ENCODE assay signal across 20 mouse cellular contexts in genomic region chr9:114416646-114417517, GRCm38 (mm10). TPM values are rescaled to one million over a fixed set of nuclear protein-coding genes. Genes with fewer than 3 reads are reported as not detected.
DNase-seq lines count a peak whose midpoint lies in the region; ATAC-seq and TF ChIP-seq lines count a peak whose summit lies in the region.
"Had no signal": no experiment of that assay in that cellular context is flagged by ENCODE, and none has a peak within 500 bp of the region (broad histone marks: within the 10 kb centered on the region; RNA-seq: fewer than 3 reads in every experiment).

No protein-coding gene starts in this region.

- no peak for DNase-seq in intestine, embryonic 14.5 days (ENCODE audit: low spot score)
- peak; percentile 39 for DNase-seq in large intestine, adult 2 months (ENCODE audit: low read depth, low spot score)
- no peak for DNase-seq in embryo, embryonic 9.5 days (ENCODE audit: extremely low spot score)
- DNase-seq in heart, embryonic 10.5 days (ENCODE audit: low spot score) = no peak
- DNase-seq in midbrain, embryonic 10.5 days (ENCODE audit: low spot score) = no peak
- DNase-seq: adrenal gland, postnatal 10 days; cerebellum, adult 11 months; cerebellum, postnatal 14 days; gastrocnemius, adult 2 months; heart, postnatal 14 days; layer of hippocampus, postnatal 36 days; lung, embryonic 14.5 days; lung, postnatal 36 days; thymus, postnatal 36 days had no signal

- ATAC-seq in intestine, embryonic 14.5 days (replicated peaks; ENCODE audit: low FRiP score, low TSS enrichment, low read depth) = peak; percentile 57; the same call in 1 of the 2 replicates
- ATAC-seq in intestine, postnatal 0 days = peak; percentile 68
- 0 out of 2 replicates have a peak, but pooled peaks have one; percentile 44 for ATAC-seq in kidney, embryonic 15.5 days (replicated peaks; ENCODE audit: low FRiP score)
- ATAC-seq: Patski had no signal

- peaks cover 6% of the 10 kb centered on the region; the same call in 1 of the 2 replicates for H3K36me3 ChIP-seq in intestine, embryonic 14.5 days (ENCODE audit: control insufficient read depth, insufficient read depth, low read length)
- peaks cover 42% of the 10 kb centered on the region for H3K36me3 ChIP-seq in intestine, postnatal 0 days (ENCODE audit: control insufficient read depth, insufficient read depth)
- peaks cover 16% of the 10 kb centered on the region; the same call in 1 of the 2 replicates for H3K36me3 ChIP-seq in kidney, embryonic 15.5 days
- H3K36me3 ChIP-seq in heart, embryonic 10.5 days = peaks cover 18% of the 10 kb centered on the region; the same call in 1 of the 2 replicates
- H3K36me3 ChIP-seq in midbrain, embryonic 10.5 days = peaks cover 23% of the 10 kb centered on the region

- H3K9me3 ChIP-seq in intestine, embryonic 14.5 days (ENCODE audit: control insufficient read depth, low read length) = peaks cover under 1% of the 10 kb centered on the region; the same call in 1 of the 2 replicates
- no peaks in the 10 kb centered on the region for H3K9me3 ChIP-seq in intestine, postnatal 0 days (ENCODE audit: control insufficient read depth)
- H3K9me3 ChIP-seq in kidney, embryonic 15.5 days (replicated peaks) = no peaks in the 10 kb centered on the region
- H3K9me3 ChIP-seq in heart, embryonic 10.5 days = no peaks in the 10 kb centered on the region
- H3K9me3 ChIP-seq in midbrain, embryonic 10.5 days (replicated peaks) = peaks cover 5% of the 10 kb centered on the region; the same call in 1 of the 2 replicates

- no peak overlapping the region for H3K4me2 ChIP-seq in intestine, embryonic 14.5 days (ENCODE audit: low read length)
- peak overlapping the region; percentile 48 for H3K4me2 ChIP-seq in intestine, postnatal 0 days (replicated peaks; ENCODE audit: low read depth)
- no peak overlapping the region for H3K4me2 ChIP-seq in kidney, embryonic 15.5 days
- H3K4me2 ChIP-seq: heart, embryonic 12.5 days; hindbrain, embryonic 14.5 days; limb, embryonic 13.5 days; lung, embryonic 14.5 days had no signal

- 86% methylated on average over 21 of the region's 21 CpGs for WGBS in intestine, embryonic 14.5 days
- WGBS in intestine, postnatal 0 days = 60% methylated on average over 21 of the region's 21 CpGs
- 78% methylated on average over 21 of the region's 21 CpGs for WGBS in kidney, embryonic 15.5 days
- WGBS in large intestine, adult 2 months = 54% methylated on average over 21 of the region's 21 CpGs
- 88% methylated on average over 21 of the region's 21 CpGs for WGBS in heart, embryonic 10.5 days
- 93% methylated on average over 21 of the region's 21 CpGs for WGBS in midbrain, embryonic 10.5 days

- H3K4me1 ChIP-seq in intestine, embryonic 14.5 days (replicated peaks; ENCODE audit: control insufficient read depth, insufficient read depth, low read length) = no peaks in the 10 kb centered on the region
- 0 out of 2 replicates have a peak, but pooled peaks cover 4% of the 10 kb centered on the region for H3K4me1 ChIP-seq in intestine, postnatal 0 days (replicated peaks; ENCODE audit: control insufficient read depth, insufficient read depth, low read length)
- no peaks in the 10 kb centered on the region for H3K4me1 ChIP-seq in kidney, embryonic 15.5 days
- peaks cover 5% of the 10 kb centered on the region; the same call in 1 of the 2 replicates for H3K4me1 ChIP-seq in heart, embryonic 10.5 days
- no peaks in the 10 kb centered on the region for H3K4me1 ChIP-seq in midbrain, embryonic 10.5 days
- H3K4me1 ChIP-seq: limb, embryonic 13.5 days had no signal

- H3K9ac ChIP-seq in intestine, embryonic 14.5 days (ENCODE audit: low read length) = no peak overlapping the region
- no peak overlapping the region for H3K9ac ChIP-seq in intestine, postnatal 0 days (ENCODE audit: low read depth, low read length)
- no peak overlapping the region for H3K9ac ChIP-seq in kidney, embryonic 15.5 days
- H3K9ac ChIP-seq: heart, embryonic 12.5 days; hindbrain, embryonic 14.5 days; limb, embryonic 13.5 days; lung, embryonic 14.5 days had no signal

- H3K4me3 ChIP-seq in intestine, embryonic 14.5 days (ENCODE audit: low read depth, low read length) = no peak overlapping the region
- H3K4me3 ChIP-seq in intestine, postnatal 0 days (ENCODE audit: low read depth, low read length) = no peak overlapping the region
- no peak overlapping the region for H3K4me3 ChIP-seq in kidney, embryonic 15.5 days (replicated peaks)
- H3K4me3 ChIP-seq in heart, embryonic 10.5 days = no peak overlapping the region
- H3K4me3 ChIP-seq in midbrain, embryonic 10.5 days = no peak overlapping the region
- H3K4me3 ChIP-seq: gastrocnemius, adult 2 months; heart, embryonic 12.5 days; limb, embryonic 13.5 days had no signal

- H3K27me3 ChIP-seq in intestine, embryonic 14.5 days (replicated peaks; ENCODE audit: control insufficient read depth, insufficient read depth, low read length) = no peaks in the 10 kb centered on the region
- H3K27me3 ChIP-seq in intestine, postnatal 0 days (replicated peaks; ENCODE audit: control insufficient read depth, insufficient read depth, low read length) = no peaks in the 10 kb centered on the region
- no peaks in the 10 kb centered on the region for H3K27me3 ChIP-seq in kidney, embryonic 15.5 days
- H3K27me3 ChIP-seq in heart, embryonic 10.5 days (ENCODE audit: insufficient read depth, poor library complexity, severe bottlenecking) = no peaks in the 10 kb centered on the region
- no peaks in the 10 kb centered on the region for H3K27me3 ChIP-seq in midbrain, embryonic 10.5 days (ENCODE audit: low read depth, poor library complexity, severe bottlenecking)
- H3K27me3 ChIP-seq: heart, embryonic 12.5 days; limb, embryonic 13.5 days; Patski had no signal

- H3K27ac ChIP-seq in intestine, embryonic 14.5 days (ENCODE audit: low read depth) = no peak overlapping the region
- peak overlapping the region; percentile 62 for H3K27ac ChIP-seq in intestine, postnatal 0 days (ENCODE audit: low read depth, low read length)
- peak overlapping the region; percentile 32 for H3K27ac ChIP-seq in kidney, embryonic 15.5 days
- no peak overlapping the region for H3K27ac ChIP-seq in heart, embryonic 10.5 days
- H3K27ac ChIP-seq in midbrain, embryonic 10.5 days (replicated peaks) = no peak overlapping the region
- H3K27ac ChIP-seq: gastrocnemius, adult 2 months; hindbrain, embryonic 14.5 days; limb, embryonic 13.5 days had no signal

- TF ChIP-seq CTCF in intestine, postnatal 0 days (IDR thresholded peaks at IDR 0.05; ENCODE audit: low read depth) = no peak

RNA-seq across cellular contexts. Expression of gene Tmppe, which starts 16.0 kb away (rescaled TPM):
- 5.1 and 5.5 TPM in 2 replicates for polyA plus RNA-seq in intestine, embryonic 14.5 days (2014; fragmentation: Nextera tagmentation; extraction: Ambion mirVana)
- polyA plus RNA-seq in intestine, postnatal 0 days (2015; fragmentation: Nextera tagmentation; extraction: Ambion mirVana) = 25.7 and 30.0 TPM in 2 replicates
- polyA plus RNA-seq in kidney, embryonic 15.5 days (2015; fragmentation: Nextera tagmentation; extraction: Ambion mirVana) = 11.0 and 12.5 TPM in 2 replicates
- polyA plus RNA-seq in large intestine, adult 2 months (2012; rRNA removed) = 3.9 and 9.0 TPM in 2 replicates
- 11.5 and 14.6 TPM in 2 replicates for polyA plus RNA-seq in heart, embryonic 10.5 days (2016; fragmentation: Nextera tagmentation; extraction: Ambion mirVana)
- polyA plus RNA-seq in midbrain, embryonic 10.5 days (2016; fragmentation: Nextera tagmentation; extraction: Ambion mirVana) = 11.4 and 11.6 TPM in 2 replicates

RNA-seq across cellular contexts. Expression of gene Glb1, which starts 16.0 kb away (rescaled TPM):
- 72.0 and 76.0 TPM in 2 replicates for polyA plus RNA-seq in intestine, embryonic 14.5 days (2014; fragmentation: Nextera tagmentation; extraction: Ambion mirVana)
- 491 and 524 TPM in 2 replicates for polyA plus RNA-seq in intestine, postnatal 0 days (2015; fragmentation: Nextera tagmentation; extraction: Ambion mirVana)
- polyA plus RNA-seq in kidney, embryonic 15.5 days (2015; fragmentation: Nextera tagmentation; extraction: Ambion mirVana) = 54.0 and 58.4 TPM in 2 replicates
- 39.6 and 44.2 TPM in 2 replicates for polyA plus RNA-seq in large intestine, adult 2 months (2012; rRNA removed)
- polyA plus RNA-seq in heart, embryonic 10.5 days (2016; fragmentation: Nextera tagmentation; extraction: Ambion mirVana) = 33.5 and 45.1 TPM in 2 replicates
- 23.8 and 25.0 TPM in 2 replicates for polyA plus RNA-seq in midbrain, embryonic 10.5 days (2016; fragmentation: Nextera tagmentation; extraction: Ambion mirVana)

RNA-seq across cellular contexts. Expression of gene Crtap, which starts 26.4 kb away (rescaled TPM):
- 124 and 126 TPM in 2 replicates for polyA plus RNA-seq in intestine, embryonic 14.5 days (2014; fragmentation: Nextera tagmentation; extraction: Ambion mirVana)
- polyA plus RNA-seq in intestine, postnatal 0 days (2015; fragmentation: Nextera tagmentation; extraction: Ambion mirVana) = 57.3 and 58.3 TPM in 2 replicates
- polyA plus RNA-seq in kidney, embryonic 15.5 days (2015; fragmentation: Nextera tagmentation; extraction: Ambion mirVana) = 128 and 138 TPM in 2 replicates
- polyA plus RNA-seq in large intestine, adult 2 months (2012; rRNA removed) = 26.7 and 30.3 TPM in 2 replicates
- polyA plus RNA-seq in heart, embryonic 10.5 days (2016; fragmentation: Nextera tagmentation; extraction: Ambion mirVana) = 92.4 and 124 TPM in 2 replicates
- 35.7 and 38.2 TPM in 2 replicates for polyA plus RNA-seq in midbrain, embryonic 10.5 days (2016; fragmentation: Nextera tagmentation; extraction: Ambion mirVana)

Comparison
In these comparisons a context has a peak if more than half of its experiments do, and no peak if none do; other contexts are left out.
1. H3K27ac ChIP-seq: peak in intestine, postnatal 0 days (single experiment) and kidney, embryonic 15.5 days (single experiment); none in intestine, embryonic 14.5 days (single experiment), heart, embryonic 10.5 days (single experiment) and midbrain, embryonic 10.5 days (single experiment).
2. Peak in every context shown above with its lines, with median percentiles within 50 percentile points of each other: ATAC-seq.